Mouse (Mus musculus) stomach, postnatal 0 days (tissue): ENCODE measurements at regions not wholly inside any gene's neighbourhood (a gene's known extent, or its start where the extent isn't known, plus 50 kb on each side); places are given as distances from the start of the nearest gene placed in this dataset.

Experiments
- CTCF ChIP-seq: IDR thresholded peaks from 2 replicates; pipeline ENCODE4 v1.5.1; 2016; ENCODE audit warnings: antibody characterized with exemption, low read depth, mild to moderate bottlenecking, moderate library complexity
- EP300 ChIP-seq: optimal IDR thresholded peaks from 2 replicates; pipeline ENCODE3; 2016; ENCODE audit warnings: antibody characterized with exemption

DNA sequence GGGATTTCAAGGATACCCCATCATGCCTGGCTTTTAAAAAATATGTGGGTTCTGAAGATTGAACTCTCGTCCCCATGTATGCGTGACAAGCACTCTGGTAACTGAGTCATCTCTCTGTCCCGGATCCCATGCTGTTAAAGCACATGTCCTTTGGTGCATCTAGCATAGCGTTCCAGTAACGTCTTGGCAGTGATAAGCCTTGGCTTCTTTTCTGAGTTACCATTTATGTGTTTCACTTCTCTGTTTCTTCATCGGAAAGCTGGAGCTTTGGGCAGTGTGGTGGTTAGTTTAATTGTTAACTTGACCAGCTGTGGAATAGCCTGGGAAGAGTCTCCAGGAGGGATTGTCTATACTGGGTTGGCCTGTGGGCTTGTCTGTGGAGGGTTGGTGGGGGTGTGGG lies 115.7 kb upstream of the Cxcr4 start:
- TF ChIP-seq EP300 (no peak), CTCF (no peak)
